Mouse (Mus musculus) midbrain, embryonic 12.5 days (tissue): ENCODE data around the gene Vwa7. TPM values are rescaled to one million over a fixed set of nuclear protein-coding genes. Genes with fewer than 3 reads are reported as not detected.

Source experiments
- ATAC-seq: fragments of 200-750 bp; cut with Nextera tagmentation; 2 replicates; pipeline ENCODE4 v1.8.0; 2017; ENCODE audit warnings: low read depth, moderate TSS enrichment, moderate library complexity; ENCODE audit not compliant: low FRiP score
- H3K27ac ChIP-seq: fragments of 300-500 bp; sonication (generic); replicated peaks from 2 replicates; pipeline ENCODE4 v1.5.1; 2016; ENCODE audit warnings: mild to moderate bottlenecking
- H3K27me3 ChIP-seq: fragments of 300-500 bp; sonication (generic); 2 replicates; pipeline ENCODE4 v1.6.1; 2016; ENCODE audit warnings: mild to moderate bottlenecking
- H3K36me3 ChIP-seq: fragments of 300-500 bp; sonication (generic); 2 replicates; pipeline ENCODE4 v1.6.1; 2016
- H3K4me1 ChIP-seq: fragments of 300-500 bp; sonication (generic); 2 replicates; pipeline ENCODE4 v1.6.1; 2016
- H3K4me2 ChIP-seq: fragments of 300-500 bp; sonication (generic); replicated peaks from 2 replicates; pipeline ENCODE4 v1.6.1; 2016; ENCODE audit warnings: mild to moderate bottlenecking, moderate library complexity
- H3K4me3 ChIP-seq: fragments of 300-500 bp; sonication (generic); 2 replicates; pipeline ENCODE4 v1.5.1; 2016; ENCODE audit warnings: mild to moderate bottlenecking
- H3K9ac ChIP-seq: fragments of 300-500 bp; sonication (generic); replicated peaks from 2 replicates; pipeline ENCODE4 v1.6.1; 2016; ENCODE audit warnings: mild to moderate bottlenecking, moderate library complexity
- H3K9me3 ChIP-seq: fragments of 300-500 bp; sonication (generic); 2 replicates; pipeline ENCODE4 v1.6.1; 2016; ENCODE audit warnings: mild to moderate bottlenecking
- WGBS: fragments of 180-500 bp; shearing (Covaris S2); methylation state at CpG from one replicate; pipeline ENCODE4 v1.1.7; 2016; 5-methylcytosine and 5-hydroxymethylcytosine counted together
- polyA plus RNA-seq: library from polyadenylated mRNA; unstranded; fragments of >200 nt; fragmentation: Nextera tagmentation; extraction: Ambion mirVana; gene quantifications from 2 replicates; pipeline ENCODE4 v1.2.1, GENCODE M21; 2016

Gene Vwa7
- polyA plus RNA-seq, 1 experiment from 2014 or later: 0.23 TPM

- no peaks in the 10 kb centered on the region for H3K36me3 ChIP-seq
- H3K9me3 ChIP-seq: no peaks in the 10 kb centered on the region
- no peaks in the 10 kb centered on the region for H3K4me1 ChIP-seq
- no peak overlapping the region for H3K9ac ChIP-seq
- no peak overlapping the region for H3K27ac ChIP-seq
- no peaks in the 10 kb centered on the region for H3K27me3 ChIP-seq
- no peak overlapping the region for H3K4me2 ChIP-seq
- no peak overlapping the region for H3K4me3 ChIP-seq
- WGBS: 88% methylated on average over 11 of the region's 11 CpGs
- ATAC-seq: no peak
These were observed 22.9 kb downstream of the Vwa7 start for GRCm38 (mm10) chr17:35039121-35039873.

- peaks cover 30% of the 10 kb centered on the region for H3K4me1 ChIP-seq
- 89% methylated on average over 4 of the region's 4 CpGs for WGBS
- no peak overlapping the region for H3K4me3 ChIP-seq
- no peak overlapping the region for H3K4me2 ChIP-seq
- H3K36me3 ChIP-seq: no peaks in the 10 kb centered on the region
- no peak overlapping the region for H3K27ac ChIP-seq
- no peak for ATAC-seq
- no peak overlapping the region for H3K9ac ChIP-seq
- H3K9me3 ChIP-seq: no peaks in the 10 kb centered on the region
- H3K27me3 ChIP-seq: no peaks in the 10 kb centered on the region
These were observed 27.4 kb downstream of the Vwa7 start for GRCm38 (mm10) chr17:35043794-35044193.

- Histone ChIP-seq H3K4me3 (peak overlapping the region; percentile 53; the same call in 1 of the 2 replicates), H3K4me2 (peak overlapping the region; percentile 91), H3K27me3 (no peaks in the 10 kb centered on the region), H3K9me3 (no peaks in the 10 kb centered on the region), H3K9ac (peak overlapping the region; percentile 81; the same call in 1 of the 2 replicates), H3K27ac (no peak overlapping the region), H3K4me1 (peaks cover 44% of the 10 kb centered on the region), H3K36me3 (no peaks in the 10 kb centered on the region)
- WGBS: 92% methylated on average over 7 of the region's 7 CpGs
- ATAC-seq: no peak
These were observed 28.8 kb downstream of the Vwa7 start for GRCm38 (mm10) chr17:35044904-35045806.

- ATAC-seq: peak; percentile 75
- H3K4me1 ChIP-seq: peaks cover 48% of the 10 kb centered on the region
- no peaks in the 10 kb centered on the region for H3K36me3 ChIP-seq
- H3K27me3 ChIP-seq: no peaks in the 10 kb centered on the region
- 7% methylated on average over 43 of the region's 48 CpGs for WGBS
- H3K4me3 ChIP-seq: peak overlapping the region; percentile 53
- H3K9ac ChIP-seq: peak overlapping the region; percentile 81
- H3K4me2 ChIP-seq: peak overlapping the region; percentile 91
- no peaks in the 10 kb centered on the region for H3K9me3 ChIP-seq
- peak overlapping the region; percentile 79 for H3K27ac ChIP-seq
These were observed 29.7 kb downstream of the Vwa7 start for GRCm38 (mm10) chr17:35045807-35046680.

- Histone ChIP-seq H3K4me1 (peaks cover 52% of the 10 kb centered on the region), H3K27ac (peak within 1 kb of the TSS; percentile 79)
- 2% methylated on average over 33 of the region's 33 CpGs for WGBS
These were observed 30.5 kb downstream of the Vwa7 start, which contains the start of gene Msh5 for GRCm38 (mm10) chr17:35046681-35047455. TSS of gene Msh5 (minus strand) at chr17:35046745.

GRCm38 (mm10) chr17:35047688-35048087, 31.3 kb downstream of the Vwa7 start:
- no peak overlapping the region for H3K9ac ChIP-seq
- peak overlapping the region; percentile 61; the same call in 1 of the 2 replicates for H3K27ac ChIP-seq
- WGBS: 57% methylated on average over 1 of the region's 1 CpGs
- H3K4me2 ChIP-seq: no peak overlapping the region
- no peak overlapping the region for H3K4me3 ChIP-seq
- 0 out of 2 replicates have a peak, but pooled peaks cover under 1% of the 10 kb centered on the region for H3K36me3 ChIP-seq
- H3K27me3 ChIP-seq: no peaks in the 10 kb centered on the region
- no peaks in the 10 kb centered on the region for H3K9me3 ChIP-seq
- no peak for ATAC-seq
- H3K4me1 ChIP-seq: peaks cover 61% of the 10 kb centered on the region

More at GRCm38 (mm10) chr17:35046681-35047455, 30.5 kb downstream of the Vwa7 start, which contains the start of gene Msh5:
- Histone ChIP-seq H3K9ac (peak within 1 kb of the TSS; percentile 81), H3K4me3 (peak within 1 kb of the TSS; percentile 53), H3K27me3 (no peaks in the 10 kb centered on the region), H3K9me3 (no peaks in the 10 kb centered on the region), H3K4me2 (peak within 1 kb of the TSS; percentile 91), H3K36me3 (no peaks in the 10 kb centered on the region)
- ATAC-seq: peak; percentile 98

GRCm38 (mm10) chr17:35048149-35048931, 32.0 kb downstream of the Vwa7 start:
- Histone ChIP-seq H3K9ac (no peak overlapping the region), H3K4me2 (no peak overlapping the region; the same call in 1 of the 2 replicates), H3K4me1 (peaks cover 65% of the 10 kb centered on the region), H3K27me3 (no peaks in the 10 kb centered on the region), H3K4me3 (no peak overlapping the region), H3K9me3 (no peaks in the 10 kb centered on the region), H3K27ac (peak overlapping the region; percentile 61), H3K36me3 (peaks cover 7% of the 10 kb centered on the region; the same call in 1 of the 2 replicates)
- no peak for ATAC-seq
- 39% methylated on average over 11 of the region's 11 CpGs for WGBS

GRCm38 (mm10) chr17:35048932-35049440, 32.6 kb downstream of the Vwa7 start:
- Histone ChIP-seq H3K27me3 (no peaks in the 10 kb centered on the region), H3K4me2 (peak overlapping the region; percentile 67), H3K4me1 (peaks cover 65% of the 10 kb centered on the region), H3K27ac (peak overlapping the region; percentile 93), H3K9me3 (0 out of 2 replicates have a peak, but pooled peaks cover 1% of the 10 kb centered on the region), H3K36me3 (peaks cover 12% of the 10 kb centered on the region), H3K4me3 (no peak overlapping the region), H3K9ac (no peak overlapping the region)
- no peak for ATAC-seq
- WGBS: 72% methylated on average over 5 of the region's 5 CpGs

- 0 out of 2 replicates have a peak, but pooled peaks cover 4% of the 10 kb centered on the region for H3K9me3 ChIP-seq
- H3K4me2 ChIP-seq: peak within 1 kb of the TSS; percentile 67
- ATAC-seq: no peak
- 2% methylated on average over 11 of the region's 11 CpGs for WGBS
- peak within 1 kb of the TSS; percentile 52 for H3K4me3 ChIP-seq
- no peaks in the 10 kb centered on the region for H3K27me3 ChIP-seq
- peaks cover 18% of the 10 kb centered on the region for H3K36me3 ChIP-seq
- peak within 1 kb of the TSS; percentile 83 for H3K9ac ChIP-seq
- peaks cover 65% of the 10 kb centered on the region for H3K4me1 ChIP-seq
- peak within 1 kb of the TSS; percentile 93 for H3K27ac ChIP-seq
These were observed 33.2 kb downstream of the Vwa7 start, which contains the start of gene Clic1 for GRCm38 (mm10) chr17:35049561-35050016. TSS of gene Clic1 (plus strand) at chr17:35049966.
